ENCODE assay signal across 8 mouse cellular contexts in genomic region chr4:142239240-142240126, GRCm38 (mm10). TPM values are rescaled to one million over a fixed set of nuclear protein-coding genes. Genes with fewer than 3 reads are reported as not detected.
DNase-seq lines count a peak whose midpoint lies in the region; ATAC-seq and TF ChIP-seq lines count a peak whose summit lies in the region.

TSS of gene Kazn (minus strand) at chr4:142239401.

- ATAC-seq in CD4-positive, CD25-positive, alpha-beta regulatory T cell, adult 4 months = no peak
- ATAC-seq in forebrain, embryonic 15.5 days (replicated peaks) = peak; percentile 77
- peak; percentile 91 for ATAC-seq in heart, postnatal 0 days (ENCODE audit: insufficient read depth, low read depth)
- ATAC-seq in liver, embryonic 13.5 days (ENCODE audit: low read depth) = peak; percentile 69
- peak; percentile 76 for ATAC-seq in neural tube, embryonic 13.5 days (ENCODE audit: low read depth)

- peak; percentile 27 for DNase-seq in CD4-positive, CD25-positive, alpha-beta regulatory T cell, adult 2 months (ENCODE audit: low read depth, low spot score)
- peak; percentile 73 for DNase-seq in heart, postnatal 0 days (ENCODE audit: low spot score)
- DNase-seq in kidney, postnatal 36 days = peak; percentile 94 to 96
- peak; percentile 68 for DNase-seq in liver, embryonic 13.5 days
- peak; percentile 38 to 45 for DNase-seq in thymus, adult 18-20 months

- no peak for TF ChIP-seq EP300 in heart, postnatal 0 days (IDR thresholded peaks at IDR 0.05; ENCODE audit: low read depth)

- WGBS in forebrain, embryonic 15.5 days = 3% methylated on average over 44 of the region's 46 CpGs
- WGBS in heart, postnatal 0 days = 12% methylated on average over 38 of the region's 46 CpGs
- 9% methylated on average over 45 of the region's 46 CpGs for WGBS in liver, embryonic 13.5 days (ENCODE audit: insufficient replicate concordance)
- WGBS in neural tube, embryonic 13.5 days = 3% methylated on average over 46 of the region's 46 CpGs

- H3K4me1 ChIP-seq in forebrain, embryonic 15.5 days = peaks cover 28% of the 10 kb centered on the region
- peaks cover 13% of the 10 kb centered on the region; the same call in 1 of the 2 replicates for H3K4me1 ChIP-seq in heart, postnatal 0 days (ENCODE audit: control insufficient read depth, insufficient read depth)
- H3K4me1 ChIP-seq in liver, embryonic 13.5 days (replicated peaks) = peaks cover 24% of the 10 kb centered on the region
- peaks cover 37% of the 10 kb centered on the region for H3K4me1 ChIP-seq in neural tube, embryonic 13.5 days (replicated peaks)

- no peaks in the 10 kb centered on the region for H3K27me3 ChIP-seq in forebrain, embryonic 15.5 days
- H3K27me3 ChIP-seq in heart, postnatal 0 days (ENCODE audit: control insufficient read depth, insufficient read depth, low read length) = no peaks in the 10 kb centered on the region
- H3K27me3 ChIP-seq in liver, embryonic 13.5 days = peaks cover 18% of the 10 kb centered on the region
- H3K27me3 ChIP-seq in neural tube, embryonic 13.5 days = peaks cover 11% of the 10 kb centered on the region

- H3K9ac ChIP-seq in forebrain, embryonic 15.5 days (replicated peaks) = peak within 1 kb of the TSS; percentile 61
- peak within 1 kb of the TSS; percentile 67 for H3K9ac ChIP-seq in heart, postnatal 0 days (replicated peaks; ENCODE audit: low read depth, low read length)
- H3K9ac ChIP-seq in liver, embryonic 13.5 days = peak within 1 kb of the TSS; percentile 64
- peak within 1 kb of the TSS; percentile 79 for H3K9ac ChIP-seq in neural tube, embryonic 13.5 days

- H3K36me3 ChIP-seq in forebrain, embryonic 15.5 days = no peaks in the 10 kb centered on the region
- no peaks in the 10 kb centered on the region for H3K36me3 ChIP-seq in heart, postnatal 0 days (replicated peaks; ENCODE audit: control insufficient read depth, insufficient read depth, low read length)
- H3K36me3 ChIP-seq in liver, embryonic 13.5 days = no peaks in the 10 kb centered on the region
- H3K36me3 ChIP-seq in neural tube, embryonic 13.5 days = no peaks in the 10 kb centered on the region

- no peak for TF ChIP-seq CTCF in heart, postnatal 0 days (IDR thresholded peaks at IDR 0.05; ENCODE audit: low read depth)

- peak within 1 kb of the TSS; percentile 66 for H3K4me3 ChIP-seq in forebrain, embryonic 15.5 days
- H3K4me3 ChIP-seq in heart, postnatal 0 days (ENCODE audit: low read depth, low read length) = peak within 1 kb of the TSS; percentile 67
- peak within 1 kb of the TSS; percentile 63 for H3K4me3 ChIP-seq in liver, embryonic 13.5 days (replicated peaks)
- peak within 1 kb of the TSS; percentile 61 for H3K4me3 ChIP-seq in neural tube, embryonic 13.5 days

- H3K4me2 ChIP-seq in forebrain, embryonic 15.5 days (replicated peaks) = peak within 1 kb of the TSS; percentile 100
- peak within 1 kb of the TSS; percentile 98 for H3K4me2 ChIP-seq in heart, postnatal 0 days (ENCODE audit: low read depth, low read length)
- H3K4me2 ChIP-seq in liver, embryonic 13.5 days = peak within 1 kb of the TSS; percentile 80
- peak within 1 kb of the TSS; percentile 97 for H3K4me2 ChIP-seq in neural tube, embryonic 13.5 days

- 0 out of 2 replicates have a peak within 1 kb of the TSS, but pooled peaks have one; percentile 25 for H3K27ac ChIP-seq in forebrain, embryonic 15.5 days (replicated peaks)
- H3K27ac ChIP-seq in heart, postnatal 0 days (ENCODE audit: low read depth) = peak within 1 kb of the TSS; percentile 37; the same call in 1 of the 2 replicates
- H3K27ac ChIP-seq in liver, embryonic 13.5 days = no peak within 1 kb of the TSS
- H3K27ac ChIP-seq in neural tube, embryonic 13.5 days (replicated peaks) = 0 out of 2 replicates have a peak within 1 kb of the TSS, but pooled peaks have one; percentile 14

- H3K9me3 ChIP-seq in forebrain, embryonic 15.5 days = no peaks in the 10 kb centered on the region
- no peaks in the 10 kb centered on the region for H3K9me3 ChIP-seq in heart, postnatal 0 days (replicated peaks; ENCODE audit: control insufficient read depth, low read length)
- no peaks in the 10 kb centered on the region for H3K9me3 ChIP-seq in liver, embryonic 13.5 days (replicated peaks)
- no peaks in the 10 kb centered on the region for H3K9me3 ChIP-seq in neural tube, embryonic 13.5 days

RNA-seq across cellular contexts. Expression of gene Kazn, which starts in this region (rescaled TPM):
- not detected for polyA plus RNA-seq in CD4-positive, CD25-positive, alpha-beta regulatory T cell, adult 4 months (2017; shearing (Covaris generic))
- polyA plus RNA-seq in forebrain, embryonic 15.5 days (2015; fragmentation: Nextera tagmentation; extraction: Ambion mirVana) = 25.2 and 25.6 TPM in 2 replicates
- total RNA-seq in heart, postnatal 0 days (2014; rRNA removed; ENCODE audit: low replicate concordance) = 7.1 and 19.9 TPM in 2 replicates
- polyA plus RNA-seq in heart, postnatal 0 days (2015; fragmentation: Nextera tagmentation; extraction: Ambion mirVana) = 1.8 and 2.5 TPM in 2 replicates
- polyA plus RNA-seq in liver, embryonic 13.5 days (2015; fragmentation: Nextera tagmentation; extraction: Ambion mirVana) = 0.65 and 0.74 TPM in 2 replicates
- polyA plus RNA-seq in neural tube, embryonic 13.5 days (2015; fragmentation: Nextera tagmentation; extraction: Ambion mirVana) = 18.9 and 19.0 TPM in 2 replicates

Comparison
In these comparisons a context has a peak if more than half of its experiments do, and no peak if none do; other contexts are left out.
1. Peak in DNase-seq, ATAC-seq, H3K4me3 ChIP-seq, H3K9ac ChIP-seq and H3K4me2 ChIP-seq in liver, embryonic 13.5 days; RNA of the gene not detected or under 1 TPM.
2. DNase-seq: peak in every context shown above with its lines; median percentile 95 in kidney, postnatal 36 days; 73 in heart, postnatal 0 days; 68 in liver, embryonic 13.5 days; 42 in thymus, adult 18-20 months; 27 in CD4-positive, CD25-positive, alpha-beta regulatory T cell, adult 2 months.